Comparison of ENCODE assay signal across 8 mouse cellular contexts in genomic region chr4:128806827-128807179, GRCm38 (mm10). TPM values are rescaled to one million over a fixed set of nuclear protein-coding genes. Genes with fewer than 3 reads are reported as not detected.
DNase-seq lines count a peak whose midpoint lies in the region; ATAC-seq lines count a peak whose summit lies in the region.

No protein-coding gene starts in this region.

- WGBS in forebrain, embryonic 12.5 days = under 1% methylated on average over 15 of the region's 15 CpGs
- under 1% methylated on average over 15 of the region's 15 CpGs for WGBS in limb, embryonic 11.5 days
- under 1% methylated on average over 15 of the region's 15 CpGs for WGBS in midbrain, embryonic 11.5 days
- whole genome bisulfite sequencing in stomach, embryonic 14.5 days = under 1% methylated on average over 14 of the region's 15 CpGs

- no peaks in the 10 kb centered on the region for H3K36me3 ChIP-seq in forebrain, embryonic 12.5 days (replicated peaks)
- H3K36me3 ChIP-seq in limb, embryonic 11.5 days (ENCODE audit: control insufficient read depth, insufficient read depth, low read length) = no peaks in the 10 kb centered on the region
- no peaks in the 10 kb centered on the region for H3K36me3 ChIP-seq in midbrain, embryonic 11.5 days (ENCODE audit: control insufficient read depth, insufficient read depth, low read length)
- H3K36me3 ChIP-seq in stomach, embryonic 14.5 days (ENCODE audit: control insufficient read depth, insufficient read depth, low read length) = no peaks in the 10 kb centered on the region

- peaks cover 45% of the 10 kb centered on the region for H3K4me1 ChIP-seq in forebrain, embryonic 12.5 days
- peaks cover 20% of the 10 kb centered on the region for H3K4me1 ChIP-seq in limb, embryonic 11.5 days (ENCODE audit: control insufficient read depth, insufficient read depth, low read length)
- H3K4me1 ChIP-seq in midbrain, embryonic 11.5 days (ENCODE audit: control insufficient read depth, insufficient read depth, low read length) = peaks cover 31% of the 10 kb centered on the region
- peaks cover 24% of the 10 kb centered on the region for H3K4me1 ChIP-seq in stomach, embryonic 14.5 days (ENCODE audit: control insufficient read depth, insufficient read depth, low read length)

- H3K4me3 ChIP-seq in forebrain, embryonic 12.5 days (replicated peaks) = peak overlapping the region; percentile 87
- H3K4me3 ChIP-seq in limb, embryonic 11.5 days (ENCODE audit: low read depth, low read length) = peak overlapping the region; percentile 57
- peak overlapping the region; percentile 99 for H3K4me3 ChIP-seq in midbrain, embryonic 11.5 days (ENCODE audit: low read depth, low read length)
- peak overlapping the region; percentile 79 for H3K4me3 ChIP-seq in stomach, embryonic 14.5 days (ENCODE audit: low read depth, low read length)

- H3K9me3 ChIP-seq in forebrain, embryonic 12.5 days = no peaks in the 10 kb centered on the region
- H3K9me3 ChIP-seq in limb, embryonic 11.5 days (ENCODE audit: control insufficient read depth, low read length) = no peaks in the 10 kb centered on the region
- H3K9me3 ChIP-seq in midbrain, embryonic 11.5 days (ENCODE audit: control insufficient read depth, low read length) = no peaks in the 10 kb centered on the region
- H3K9me3 ChIP-seq in stomach, embryonic 14.5 days (ENCODE audit: control insufficient read depth, low read depth, low read length) = no peaks in the 10 kb centered on the region

- H3K4me2 ChIP-seq in forebrain, embryonic 12.5 days = peak overlapping the region; percentile 97
- H3K4me2 ChIP-seq in limb, embryonic 11.5 days (ENCODE audit: low read depth, severe bottlenecking) = peak overlapping the region; percentile 88
- peak overlapping the region; percentile 78 for H3K4me2 ChIP-seq in midbrain, embryonic 11.5 days
- H3K4me2 ChIP-seq in stomach, embryonic 14.5 days (replicated peaks; ENCODE audit: low read depth, low read length) = peak overlapping the region; percentile 95

- H3K27ac ChIP-seq in forebrain, embryonic 12.5 days = peak overlapping the region; percentile 99
- peak overlapping the region; percentile 99 for H3K27ac ChIP-seq in limb, embryonic 11.5 days (replicated peaks; ENCODE audit: low read depth, low read length)
- H3K27ac ChIP-seq in midbrain, embryonic 11.5 days (ENCODE audit: low read depth, low read length) = peak overlapping the region; percentile 96
- peak overlapping the region; percentile 98 for H3K27ac ChIP-seq in stomach, embryonic 14.5 days (ENCODE audit: low read length)

- no peak for DNase-seq in frontal cortex, postnatal 36 days (ENCODE audit: low spot score in 2 of 2)
- peak; percentile 82 for DNase-seq in c-Kit-positive CD71-positive TER-119-negative erythroid progenitor cells, embryonic 14.5 days (ENCODE audit: low read depth)
- DNase-seq in heart, postnatal 25 days (ENCODE audit: low spot score) = peak; percentile 35
- peak; percentile 81 for DNase-seq in limb, embryonic 11.5 days (ENCODE audit: low spot score)
- no peak for DNase-seq in midbrain, embryonic 11.5 days (ENCODE audit: low spot score, missing footprints)

- H3K27me3 ChIP-seq in forebrain, embryonic 12.5 days = no peaks in the 10 kb centered on the region
- no peaks in the 10 kb centered on the region for H3K27me3 ChIP-seq in limb, embryonic 11.5 days (ENCODE audit: control insufficient read depth, insufficient read depth, low read length)
- H3K27me3 ChIP-seq in midbrain, embryonic 11.5 days (ENCODE audit: control insufficient read depth, insufficient read depth, low read length) = no peaks in the 10 kb centered on the region
- no peaks in the 10 kb centered on the region for H3K27me3 ChIP-seq in stomach, embryonic 14.5 days (ENCODE audit: control insufficient read depth, insufficient read depth, low read length)

- 0 out of 2 replicates have a peak, but pooled peaks have one; percentile 8 for ATAC-seq in frontal cortex, adult (ENCODE audit: low TSS enrichment)
- peak; percentile 65 for ATAC-seq in forebrain, embryonic 12.5 days (ENCODE audit: low FRiP score)
- peak; percentile 73 for ATAC-seq in limb, embryonic 11.5 days (ENCODE audit: insufficient number of reproducible peaks, low FRiP score, low TSS enrichment, low read depth)
- peak; percentile 70 for ATAC-seq in midbrain, embryonic 11.5 days (ENCODE audit: low FRiP score)
- ATAC-seq in stomach, embryonic 14.5 days (ENCODE audit: insufficient number of reproducible peaks, insufficient read depth, low FRiP score, low read depth) = peak; percentile 62; the same call in 1 of the 2 replicates

- intact Hi-C loops in heart, postnatal 25 days (cut with DNase I) = no loop called here

- peak overlapping the region; percentile 99 for H3K9ac ChIP-seq in forebrain, embryonic 12.5 days
- peak overlapping the region; percentile 99 for H3K9ac ChIP-seq in limb, embryonic 11.5 days (ENCODE audit: low read length)
- peak overlapping the region; percentile 99 for H3K9ac ChIP-seq in midbrain, embryonic 11.5 days (ENCODE audit: low read length)
- peak overlapping the region; percentile 99 for H3K9ac ChIP-seq in stomach, embryonic 14.5 days (replicated peaks; ENCODE audit: low read depth, low read length)

RNA-seq across cellular contexts. Expression of gene Zfp362, which starts 1.0 kb away (rescaled TPM):
- polyA plus RNA-seq in forebrain, embryonic 12.5 days (2016; fragmentation: Nextera tagmentation; extraction: Ambion mirVana) = 41.9 and 43.7 TPM in 2 replicates
- 10 to 100 TPM; 12.8 to 13.0 TPM for total RNA-seq in heart, postnatal 25 days (2021)
- polyA plus RNA-seq in limb, embryonic 11.5 days (2014; fragmentation: Nextera tagmentation; extraction: Ambion mirVana) = 44.7 TPM in 2 replicates
- 30.1 and 31.7 TPM in 2 replicates for polyA plus RNA-seq in midbrain, embryonic 11.5 days (2014; fragmentation: Nextera tagmentation; extraction: Ambion mirVana)
- 31.2 and 32.3 TPM in 2 replicates for polyA plus RNA-seq in stomach, embryonic 14.5 days (2014; fragmentation: Nextera tagmentation; extraction: Ambion mirVana)

RNA-seq across cellular contexts. Expression of gene A3galt2, which starts 51.6 kb away (rescaled TPM):
- polyA plus RNA-seq in forebrain, embryonic 12.5 days (2016; fragmentation: Nextera tagmentation; extraction: Ambion mirVana) = 0.38 and 0.57 TPM in 2 replicates
- under 1 TPM in 1 of 2 experiments, not detected in 1; 0.14 TPM for total RNA-seq in heart, postnatal 25 days (2021)
- 0.06 and 0.28 TPM in 2 replicates for polyA plus RNA-seq in limb, embryonic 11.5 days (2014; fragmentation: Nextera tagmentation; extraction: Ambion mirVana)
- 0.15 and 0.18 TPM in 2 replicates for polyA plus RNA-seq in midbrain, embryonic 11.5 days (2014; fragmentation: Nextera tagmentation; extraction: Ambion mirVana)
- polyA plus RNA-seq in stomach, embryonic 14.5 days (2014; fragmentation: Nextera tagmentation; extraction: Ambion mirVana) = 0.20 and 0.27 TPM in 2 replicates

Comparison
In these comparisons a context has a peak if more than half of its experiments do, and no peak if none do; other contexts are left out.
1. ATAC-seq: peak in every context shown above with its lines; median percentile 73 in limb, embryonic 11.5 days; 70 in midbrain, embryonic 11.5 days; 65 in forebrain, embryonic 12.5 days; 62 in stomach, embryonic 14.5 days; 8 in frontal cortex, adult.
2. DNase-seq: peak in c-Kit-positive CD71-positive TER-119-negative erythroid progenitor cells, embryonic 14.5 days (single experiment), heart, postnatal 25 days (single experiment) and limb, embryonic 11.5 days (single experiment); none in frontal cortex, postnatal 36 days (0 of 2) and midbrain, embryonic 11.5 days (single experiment).
3. Peak in every context shown above with its lines, with median percentiles within 50 percentile points of each other: H3K27ac ChIP-seq, H3K4me2 ChIP-seq, H3K4me3 ChIP-seq and H3K9ac ChIP-seq.